Mouse (Mus musculus): ENCODE results near the gene H2-DMb2.

- TF ChIP-seq CTCF (IDR thresholded peaks at IDR 0.05; ENCODE audit: control insufficient read depth, insufficient read depth, insufficient replicate concordance, low read depth, low read length) (no peak; the same call in 1 of the 2 replicates), POLR2A (IDR thresholded peaks at IDR 0.05; ENCODE audit: control insufficient read depth, low read depth, low read length) (peak; percentile 31)
Observed at GRCm38 (mm10) chr17:34121172-34121878, 21.8 kb upstream of the H2-DMb2 start.
